Mouse (Mus musculus) embryo, embryonic 9.5 days (tissue): Measurements from ENCODE around the gene Fam222a.

Experiments
- DNase-seq: peaks from one replicate; pipeline ENCODE4 v3.0.0-alpha.2; 2017; ENCODE audit errors: extremely low spot score

Fam222a gene

DNA sequence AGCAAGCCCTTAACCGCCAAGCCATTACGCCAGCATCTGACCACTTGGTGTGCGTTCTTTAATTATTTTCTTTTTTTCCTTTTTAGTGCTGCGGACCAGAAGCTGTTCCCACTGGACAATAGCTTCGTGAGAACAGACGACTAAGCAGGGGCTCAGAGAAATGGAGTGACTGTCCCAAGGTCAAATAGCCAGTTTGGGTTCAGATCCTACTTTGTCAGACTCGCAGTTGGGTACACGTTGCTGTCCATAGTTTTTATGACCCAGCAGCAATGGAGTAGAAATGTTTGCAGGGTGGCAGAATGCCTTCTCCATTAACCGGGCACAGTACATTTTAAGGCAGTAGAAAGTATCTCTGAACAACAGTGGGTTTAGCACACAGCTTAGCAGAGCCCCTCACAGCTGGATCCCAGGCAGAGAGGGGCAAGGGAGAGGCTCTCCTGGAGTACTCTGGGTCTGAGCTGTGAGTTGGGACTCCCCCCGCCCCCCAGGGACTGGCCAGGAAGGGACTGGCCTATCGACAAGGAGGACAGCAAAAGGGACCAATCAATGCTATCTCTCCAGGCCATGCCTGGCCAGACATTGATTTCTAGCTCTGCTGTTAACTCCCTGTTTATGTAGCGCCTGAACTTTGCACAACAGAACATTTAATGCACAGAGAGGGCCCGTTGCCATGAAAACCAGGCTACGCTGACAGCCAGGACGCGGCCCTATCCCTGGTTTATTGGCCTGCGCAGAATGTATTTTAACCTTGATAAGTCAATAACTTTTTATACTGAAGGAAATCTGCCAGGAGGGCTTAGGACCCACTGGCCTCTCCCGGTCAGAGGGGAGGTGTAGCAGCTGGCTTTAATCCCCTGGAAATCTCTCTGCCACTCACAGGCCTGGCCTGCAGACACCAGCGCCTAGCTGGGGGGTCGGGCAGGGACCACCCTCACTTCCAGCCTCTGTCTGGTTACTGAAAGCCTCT lies 9.8 kb upstream of the Fam222a start:
- DNase-seq: no peak

DNA sequence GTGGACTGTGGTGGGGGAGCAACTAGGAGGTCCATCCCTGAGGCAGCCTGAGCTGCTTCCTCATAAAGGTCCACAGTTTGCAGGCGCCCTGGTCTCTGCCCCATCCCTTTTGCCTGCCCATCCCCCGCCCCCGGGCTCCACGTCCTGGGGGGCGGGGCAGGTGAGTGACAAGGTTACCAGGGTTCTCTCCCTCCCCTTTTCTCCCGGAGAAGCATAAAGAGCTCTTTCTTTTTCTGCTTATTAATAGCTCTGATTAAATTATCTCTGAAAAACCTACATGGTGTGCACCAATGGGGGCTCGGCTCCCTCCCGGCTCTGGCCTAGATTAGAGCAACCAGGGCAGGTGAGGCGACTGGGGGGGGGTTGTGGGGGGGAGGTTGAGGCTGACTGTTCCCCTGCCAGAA lies 7.3 kb upstream of the Fam222a start:
- DNase-seq: no peak

DNA sequence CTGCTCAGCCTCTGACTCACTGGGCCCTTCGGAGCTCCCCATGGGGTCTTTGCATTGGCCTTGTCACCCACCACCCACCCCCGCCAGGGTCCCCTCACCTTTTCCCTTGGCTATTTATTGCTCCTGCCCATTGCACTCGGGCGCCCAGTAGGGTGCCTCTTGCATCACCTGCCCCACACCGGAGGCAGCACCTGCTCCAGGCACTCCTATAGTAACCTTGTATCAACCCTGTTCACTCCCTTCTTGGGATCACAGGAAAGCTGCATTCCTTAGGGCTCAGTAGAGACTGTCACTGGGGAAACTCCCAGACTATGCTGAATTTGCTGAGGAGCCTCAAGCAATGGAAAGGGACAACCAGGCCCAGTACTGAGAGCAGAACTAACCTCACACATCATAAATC lies 6.9 kb upstream of the Fam222a start:
- DNase-seq: no peak

DNA sequence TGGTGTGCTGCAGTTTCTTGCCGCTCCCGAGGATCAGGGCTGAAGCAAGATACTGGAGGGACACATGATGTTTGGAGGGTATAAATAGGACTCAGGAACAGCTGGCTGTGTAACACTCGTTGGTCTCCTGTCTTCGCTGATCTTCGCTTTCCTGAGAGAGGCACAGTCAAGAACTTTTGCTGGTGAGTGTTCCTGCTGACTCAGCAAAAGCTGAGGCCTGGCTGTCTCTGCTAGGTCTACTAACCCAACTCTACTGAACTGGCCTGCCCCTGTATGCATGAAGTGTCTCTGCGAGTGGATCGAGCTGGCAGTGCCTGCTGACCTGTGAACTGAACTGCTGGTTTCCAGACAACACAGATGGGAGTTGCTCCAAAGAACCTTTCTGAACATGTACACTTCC lies 3.8 kb upstream of the Fam222a start:
- DNase-seq: no peak

DNA sequence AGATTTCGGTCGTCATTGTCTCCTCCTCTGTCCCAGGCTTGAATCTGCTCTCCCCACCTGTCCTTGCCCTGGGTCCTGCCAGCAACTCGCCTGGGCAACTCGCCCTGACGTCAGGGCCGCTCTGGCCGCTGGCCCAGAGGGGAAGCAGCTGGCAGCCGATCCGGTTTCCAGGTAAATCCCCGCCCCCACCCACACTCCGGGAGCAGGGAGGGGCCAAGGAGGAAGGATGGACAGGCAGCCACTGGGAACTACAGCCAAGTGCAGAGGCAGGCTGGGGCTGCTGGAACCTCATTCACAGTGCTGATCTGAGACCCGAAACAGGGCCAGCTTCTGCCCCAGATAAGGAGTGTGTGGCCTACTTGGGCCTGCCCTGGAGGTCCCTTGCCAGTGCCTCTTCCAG lies 2.5 kb upstream of the Fam222a start:
- no peak for DNase-seq

DNA sequence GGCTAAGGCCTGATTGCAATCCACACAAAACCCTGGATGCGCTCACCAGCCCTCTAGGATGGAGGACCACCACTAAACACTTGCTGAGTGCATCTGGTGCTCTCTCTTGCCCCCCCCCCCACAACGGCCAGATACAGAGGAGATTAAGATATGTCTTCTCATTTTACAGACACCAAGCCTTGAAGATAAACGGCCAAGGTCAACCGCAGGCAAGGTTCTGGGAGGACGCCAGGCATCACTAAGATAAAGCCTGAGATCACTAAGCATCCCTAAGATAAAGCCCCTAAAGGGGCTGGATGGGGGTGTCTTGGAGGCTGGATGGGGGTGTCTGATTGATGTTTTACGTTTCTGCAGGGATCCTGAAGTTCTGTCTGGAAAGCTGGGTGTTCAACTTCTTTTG lies 2.1 kb upstream of the Fam222a start:
- DNase-seq: no peak

DNA sequence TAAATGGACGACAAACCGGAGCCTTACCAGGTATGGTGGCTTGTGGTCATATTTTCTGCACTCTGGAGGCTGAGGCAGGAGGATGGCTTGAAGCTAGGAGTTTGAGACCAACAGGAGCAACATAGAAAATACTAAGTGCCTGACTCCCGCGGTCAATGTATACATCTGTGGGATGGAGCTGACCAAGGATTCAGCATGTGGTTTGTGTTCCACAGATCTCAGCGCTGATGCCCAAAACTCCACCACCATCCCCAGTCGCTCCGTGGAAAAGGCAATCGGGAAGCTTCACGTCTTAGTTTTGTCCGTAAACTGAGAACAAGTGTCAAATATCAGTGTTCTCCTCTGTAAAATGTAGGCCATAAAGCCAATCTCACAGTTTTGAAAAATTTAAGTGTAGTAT lies 1.4 kb upstream of the Fam222a start:
- DNase-seq: no peak

DNA sequence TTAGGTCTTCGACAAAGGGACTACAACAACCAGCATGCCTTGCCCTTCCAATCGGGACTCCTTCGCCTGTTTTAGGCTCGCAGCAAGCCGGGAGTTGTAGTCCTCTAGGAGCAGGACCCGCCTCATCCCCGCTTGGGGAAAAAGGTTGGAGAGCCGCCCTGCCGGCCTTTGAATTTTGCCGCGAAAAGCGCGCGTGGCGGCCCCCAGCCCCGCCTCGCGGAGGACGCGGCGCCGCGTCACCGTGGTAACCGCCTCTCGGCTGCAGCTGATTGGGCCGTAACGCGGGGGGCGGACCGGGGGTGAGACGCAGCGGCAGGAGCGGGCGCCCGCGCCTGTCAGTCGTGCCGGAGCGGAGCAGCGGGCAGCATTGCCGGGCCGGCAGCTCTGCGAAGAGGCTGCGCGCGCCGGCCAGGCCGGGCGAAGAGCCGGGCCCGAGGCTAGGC lies 720 bp upstream of the Fam222a start:
- DNase-seq: peak; percentile 97

DNA sequence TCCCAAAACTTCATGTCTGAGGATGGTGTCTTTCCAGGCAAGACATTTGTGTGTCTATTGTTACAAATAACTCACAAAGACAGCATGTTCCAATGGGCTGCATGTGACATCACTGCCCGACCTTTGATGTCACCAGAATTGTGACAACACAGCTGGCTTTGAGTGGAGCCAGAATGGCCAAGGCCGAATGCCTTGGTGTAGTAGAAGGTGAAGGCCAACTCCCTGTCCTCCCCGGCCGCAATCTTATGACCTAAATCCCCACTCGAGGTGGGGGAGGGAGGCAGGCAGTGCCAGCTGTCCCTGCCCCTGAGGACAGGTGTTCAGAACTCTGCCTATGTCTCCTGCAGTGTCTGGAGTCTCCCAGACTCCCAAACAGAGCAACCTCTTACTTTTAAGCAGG lies 1.0 kb downstream of the Fam222a start:
- DNase-seq: no peak

DNA sequence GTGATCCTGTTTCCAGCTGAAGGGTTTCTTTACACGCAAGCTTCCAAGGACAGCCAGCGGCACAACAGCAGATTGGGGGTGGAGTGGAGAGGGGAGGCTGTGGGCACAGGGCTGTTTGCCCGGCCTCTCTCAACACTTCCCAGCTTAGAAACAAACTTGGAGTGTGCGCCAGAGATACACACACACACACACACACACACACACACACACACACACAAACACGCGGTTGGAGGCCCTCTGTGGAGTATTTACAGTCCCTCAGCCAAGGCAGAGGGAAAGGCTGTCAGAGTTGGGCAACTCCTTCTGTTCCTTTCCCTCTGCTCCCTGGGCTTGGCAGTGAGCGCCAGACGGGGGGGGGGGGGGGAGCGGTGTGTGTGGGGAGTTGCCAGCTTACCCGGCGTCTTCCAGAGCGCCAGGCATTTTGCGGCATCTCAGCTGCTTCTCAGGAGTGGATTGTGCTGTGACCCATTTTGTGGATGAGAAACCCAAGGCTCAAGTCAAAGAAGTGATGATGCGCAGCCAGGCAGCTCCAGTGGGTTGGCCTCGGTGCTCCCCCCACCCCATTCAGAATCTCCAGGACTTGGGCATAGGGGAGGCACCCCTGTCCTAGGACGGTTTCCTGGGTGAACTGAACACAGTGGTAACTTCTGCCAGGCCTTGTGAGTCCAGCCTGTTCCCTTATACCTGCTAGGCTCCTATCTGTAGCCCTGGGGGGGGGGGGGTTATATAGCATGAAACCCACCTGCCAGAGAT lies 2.3 kb downstream of the Fam222a start:
- DNase-seq: no peak

DNA sequence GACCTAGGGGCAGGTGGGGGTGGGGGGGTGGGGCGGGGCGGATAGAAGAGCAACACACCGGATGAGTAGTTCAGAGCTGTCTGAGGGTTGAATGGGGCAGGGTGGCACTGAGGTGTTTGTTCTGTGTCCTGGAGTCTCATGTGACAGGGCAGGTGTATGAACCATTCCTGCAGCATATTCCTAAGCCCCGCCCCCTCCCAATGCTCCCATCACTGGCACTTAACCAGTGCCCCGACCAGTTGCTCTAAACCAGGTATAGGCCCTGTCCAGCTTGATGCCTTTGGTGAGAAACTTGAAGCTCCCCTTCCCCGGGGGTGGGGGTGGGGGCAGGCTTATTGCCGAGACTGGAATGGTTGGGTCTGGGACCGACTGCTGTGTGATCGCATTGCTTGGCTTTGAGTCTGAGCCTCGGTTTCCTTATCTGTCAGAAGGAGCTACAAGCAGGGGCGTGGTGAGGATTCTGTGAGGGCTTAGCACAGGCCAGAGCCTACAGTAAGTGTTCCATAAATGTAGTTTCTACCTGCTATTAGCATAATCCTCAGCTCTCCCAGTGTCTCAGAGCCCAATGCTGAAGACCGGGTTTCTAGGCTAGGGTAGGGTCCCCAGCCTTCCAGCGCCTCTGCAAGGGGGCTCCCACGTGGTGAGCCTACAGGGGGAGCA lies 3.1 kb downstream of the Fam222a start:
- DNase-seq: no peak

DNA sequence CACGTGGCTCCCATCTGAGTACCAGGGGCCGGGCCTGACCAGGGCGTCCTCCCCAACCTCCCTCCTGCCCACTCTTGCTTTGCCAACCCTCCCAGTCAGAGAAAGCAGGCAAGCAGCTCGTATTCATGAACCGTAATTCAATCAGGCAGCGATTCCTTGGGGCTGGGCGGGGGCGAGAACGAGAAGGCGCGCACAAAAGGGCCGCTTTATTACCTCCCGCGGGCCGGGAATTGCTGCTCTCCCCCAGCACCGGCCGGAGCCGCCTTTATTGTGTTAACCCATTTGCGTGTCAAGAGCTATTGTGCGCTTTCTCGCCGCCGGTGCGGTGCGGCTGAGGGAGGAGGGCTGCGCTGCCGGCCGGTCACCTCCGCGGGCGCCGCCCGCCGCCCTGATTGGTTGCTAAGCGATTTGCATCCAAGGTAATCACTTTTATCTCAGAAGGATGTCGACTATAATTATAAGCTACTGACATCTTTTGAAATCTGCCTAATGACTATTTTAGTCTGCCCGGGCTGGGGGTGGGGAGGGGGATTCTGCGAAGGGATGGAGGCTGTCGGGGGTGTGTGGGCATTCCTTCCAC lies 3.7 kb downstream of the Fam222a start:
- DNase-seq: peak; percentile 67

DNA sequence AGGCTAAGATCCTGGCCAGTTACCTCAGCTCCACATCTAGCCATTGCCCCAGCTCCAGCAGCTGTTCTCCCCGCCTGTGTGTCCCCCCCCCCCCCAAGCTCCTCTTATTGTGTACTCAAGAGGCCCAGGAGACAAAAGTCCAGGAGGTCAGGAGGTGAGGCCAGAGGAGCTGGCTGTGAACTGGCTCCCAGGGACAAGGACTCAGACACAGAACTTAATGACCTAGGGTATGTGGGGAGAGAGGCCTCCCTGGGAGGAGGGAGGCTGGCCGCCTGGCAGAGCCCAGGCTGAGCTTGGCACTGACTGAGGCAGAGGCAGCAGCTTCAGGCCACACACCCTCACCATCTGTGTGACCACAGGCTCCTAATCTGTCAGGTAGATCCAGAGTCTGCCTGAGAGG lies 5.2 kb downstream of the Fam222a start:
- peak; percentile 58 for DNase-seq

DNA sequence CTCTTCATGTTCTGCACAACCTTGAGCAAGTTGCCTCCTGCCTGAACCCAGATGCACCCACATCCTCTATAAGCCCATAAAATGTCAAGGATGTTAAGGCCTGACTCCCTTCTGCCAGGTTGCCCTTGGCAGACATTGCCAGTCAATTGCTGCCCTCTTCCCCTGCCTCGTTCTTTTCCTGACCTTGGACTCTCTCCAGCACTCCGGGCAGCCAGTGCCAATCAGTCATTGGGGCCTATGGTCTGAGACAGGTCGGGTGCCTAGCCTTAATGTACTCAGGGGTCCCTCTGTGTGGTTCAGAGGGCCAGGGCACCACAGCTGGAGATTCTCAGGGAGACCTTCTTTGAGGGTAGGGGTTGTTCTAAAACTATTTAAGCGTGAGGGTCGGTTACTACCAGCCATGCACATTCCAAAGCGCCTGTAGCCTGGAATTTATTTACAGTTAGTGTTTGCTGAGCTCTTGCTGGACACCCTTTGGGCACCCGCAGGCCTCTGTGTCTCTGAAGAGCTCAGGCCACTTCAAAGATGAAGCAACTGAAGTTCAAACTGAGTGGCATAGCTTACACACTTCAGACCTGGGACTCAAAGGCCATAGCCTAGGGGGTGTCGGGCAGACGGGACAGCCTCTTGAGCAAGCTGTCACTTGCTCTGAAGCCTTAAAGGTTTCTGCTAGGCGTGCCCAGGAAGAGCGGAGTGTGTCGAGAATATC lies 6.3 kb downstream of the Fam222a start:
- no peak for DNase-seq

DNA sequence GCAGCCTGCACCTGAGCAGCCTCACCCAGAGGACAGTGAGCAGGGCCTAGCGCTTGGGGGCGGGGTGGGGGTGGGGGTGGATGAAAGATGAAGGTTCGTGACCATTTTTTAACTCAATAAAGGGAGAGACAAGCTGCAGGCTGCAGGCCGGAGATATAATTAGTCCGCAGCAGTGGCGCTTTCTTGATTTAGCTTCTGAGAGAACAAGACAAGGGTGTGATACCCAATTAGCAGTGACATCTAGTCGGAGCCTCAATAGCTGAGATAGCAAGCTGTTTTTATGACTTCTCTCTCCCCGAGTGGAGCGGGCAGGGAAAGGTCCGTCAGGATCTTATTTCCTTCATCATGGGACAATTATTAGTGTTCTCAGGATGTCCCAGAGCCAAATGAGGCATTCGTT lies 7.2 kb downstream of the Fam222a start:
- no peak for DNase-seq

DNA sequence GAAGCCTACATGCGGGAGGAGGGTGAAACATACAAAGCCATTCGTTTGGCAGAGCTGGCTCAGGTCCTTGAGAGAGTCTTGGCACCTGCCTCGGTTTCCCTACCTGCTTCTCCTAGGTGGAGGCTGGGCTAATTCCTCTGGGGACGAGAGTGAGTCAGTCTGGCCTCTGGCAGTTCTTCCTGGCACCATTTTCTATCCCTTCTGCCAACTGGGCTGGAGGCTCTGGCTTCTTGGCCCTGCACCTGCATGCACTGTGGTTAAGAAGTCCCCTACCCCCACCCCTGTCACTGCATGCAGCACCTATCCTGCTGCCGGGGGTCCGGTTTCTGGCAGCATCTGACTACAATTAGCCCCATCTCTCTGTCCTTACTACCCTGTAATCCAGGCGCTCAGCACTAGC lies 7.7 kb downstream of the Fam222a start:
- no peak for DNase-seq

DNA sequence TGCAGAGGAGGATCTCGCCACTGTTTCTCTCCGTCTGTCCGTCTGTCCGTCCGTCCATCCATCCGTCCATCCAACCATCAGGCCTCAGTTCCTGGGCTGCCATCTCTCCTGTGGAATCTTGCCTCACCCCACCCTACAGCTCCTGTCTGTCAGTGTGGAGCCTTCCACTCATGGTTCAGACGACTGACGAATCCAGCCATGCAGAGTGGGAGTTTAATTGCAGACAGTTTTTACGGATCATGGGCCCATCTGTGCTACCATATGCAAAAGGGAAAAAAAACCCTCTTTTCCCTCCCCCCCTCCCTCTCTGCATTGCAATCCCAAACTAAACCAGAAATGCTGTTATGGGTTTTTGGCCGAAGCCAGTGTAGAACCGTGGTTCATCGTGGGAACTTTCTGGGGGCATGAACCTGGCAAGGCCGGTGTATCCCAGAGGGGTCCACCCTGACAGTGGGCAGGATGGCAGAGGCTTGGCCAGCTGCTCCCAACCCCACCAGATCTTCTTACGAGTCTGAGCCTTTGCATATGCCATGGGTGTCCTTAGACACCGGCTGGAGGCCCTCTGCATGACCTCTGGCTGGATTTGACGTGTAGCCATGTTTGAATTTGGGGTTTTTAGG lies 8.3 kb downstream of the Fam222a start:
- no peak for DNase-seq

DNA sequence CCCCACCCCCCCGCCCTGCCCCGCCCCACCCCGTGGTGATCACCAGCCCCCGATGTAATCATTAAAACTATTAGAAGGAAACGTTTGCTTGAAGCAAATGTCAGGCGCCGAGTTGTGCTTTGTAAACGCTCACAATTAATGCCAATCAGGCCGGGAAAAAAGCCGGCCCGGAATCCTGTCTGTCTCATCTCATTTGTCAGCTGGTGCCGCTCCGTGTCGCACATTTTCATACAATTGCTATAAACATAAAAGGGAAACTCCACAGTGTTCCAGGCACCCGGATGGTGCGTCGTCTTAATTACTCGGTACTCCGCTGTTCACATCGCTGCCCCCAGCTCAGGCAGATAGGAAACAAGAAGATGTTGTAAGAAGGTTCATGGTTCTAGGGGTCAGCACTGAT lies 10.5 kb downstream of the Fam222a start:
- DNase-seq: no peak

DNA sequence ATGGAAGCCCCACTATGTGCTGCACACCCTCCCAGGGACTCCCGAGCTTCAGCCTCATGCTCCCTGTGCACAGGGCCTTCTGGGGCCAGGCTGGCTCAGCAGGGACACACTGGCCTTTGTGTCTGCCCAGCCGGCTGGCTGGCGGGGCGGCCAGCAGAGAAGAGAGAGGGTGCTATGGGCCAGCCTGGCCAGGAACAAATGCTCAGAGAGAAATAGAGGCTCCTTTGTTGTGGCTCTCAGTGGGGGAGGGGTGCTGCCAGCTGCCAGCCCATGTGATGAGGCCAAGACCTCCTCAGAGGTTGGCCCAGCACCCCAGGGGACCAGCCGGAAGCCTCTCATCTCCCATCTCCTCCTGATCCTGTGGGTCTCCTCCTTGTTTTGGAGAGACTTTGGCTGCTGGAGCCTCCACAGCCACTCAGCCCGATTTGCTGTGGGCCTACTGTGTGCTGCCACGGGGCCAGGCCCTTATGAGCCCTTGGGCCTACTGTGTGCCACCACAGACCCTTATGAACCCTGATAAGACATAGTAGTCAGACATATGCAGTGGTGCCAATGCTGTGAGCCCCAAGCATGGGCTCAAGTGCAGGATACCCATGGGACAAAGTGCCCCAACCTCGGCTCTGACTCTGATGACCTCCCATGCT lies 12.0 kb downstream of the Fam222a start:
- no peak for DNase-seq

DNA sequence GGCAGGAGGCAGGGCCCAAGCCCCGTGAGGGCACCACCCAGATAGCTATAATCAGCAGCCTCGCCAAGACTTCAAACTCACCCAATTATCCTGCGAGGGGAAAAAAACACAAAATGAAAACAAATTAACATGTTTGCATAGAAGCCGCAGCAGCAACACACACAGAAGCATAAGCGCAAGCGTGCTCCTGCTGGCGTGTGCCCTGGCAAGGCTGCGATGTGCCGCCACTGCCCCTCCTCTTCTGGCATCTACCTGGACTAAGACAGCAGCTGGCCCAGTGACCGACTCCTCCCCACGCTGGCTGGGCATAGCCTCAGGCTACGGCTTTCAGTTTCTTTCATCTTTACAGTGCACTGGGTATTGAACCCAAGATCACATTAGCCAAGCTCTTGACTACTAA lies 13.7 kb downstream of the Fam222a start:
- DNase-seq: no peak

DNA sequence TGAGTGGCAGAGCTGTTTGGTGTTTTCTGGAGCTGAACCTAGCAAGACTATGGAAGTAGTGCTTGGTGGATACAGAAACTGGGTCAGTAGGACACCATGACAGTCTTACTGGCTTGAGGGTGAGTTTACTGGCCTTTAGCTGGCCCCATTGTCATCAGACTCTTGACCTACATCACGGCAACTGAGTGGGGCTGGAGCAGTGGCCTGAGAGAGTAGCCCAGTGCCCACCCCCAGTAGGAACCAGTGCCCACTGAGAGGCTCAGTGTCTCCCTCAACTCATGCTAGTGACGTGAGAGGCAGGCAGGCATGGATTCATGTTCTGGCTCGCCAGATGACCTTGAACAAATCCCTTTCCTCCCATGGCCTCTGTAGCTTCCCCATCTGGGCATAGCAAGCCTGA lies 15.2 kb downstream of the Fam222a start:
- no peak for DNase-seq
